Mouse (Mus musculus): ENCODE results near the gene Zfp605.
"Not testable (repeated sequence)": the region's sequence is repeated elsewhere in the genome, so short reads cannot be mapped to it uniquely, and the experiment has no call there.

DNA sequence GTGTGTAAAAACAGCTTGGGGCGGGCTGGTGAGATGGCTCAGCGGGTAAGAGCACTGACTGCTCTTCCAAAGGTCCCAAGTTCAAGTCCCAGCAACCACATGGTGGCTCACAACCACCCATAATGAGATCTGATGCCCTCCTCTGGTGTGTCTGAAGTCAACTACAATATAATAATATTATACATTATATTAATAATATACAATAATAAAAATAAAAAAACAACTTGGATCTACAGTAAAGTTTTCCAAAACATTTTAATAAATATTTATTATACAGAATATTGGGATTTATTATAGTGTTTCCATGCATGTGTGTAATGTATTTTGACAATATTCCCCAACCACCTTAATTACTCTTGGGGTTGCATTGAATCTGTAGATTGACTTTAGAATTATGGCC, 37.5 kb upstream of the Zfp605 start, which contains the start of gene Gm17655:
- not testable (repeated sequence) for TF ChIP-seq CTCF (conservative IDR thresholded peaks at IDR 0.05; ENCODE audit: insufficient read depth, insufficient read length, low read depth, low read length); POLR2A (IDR thresholded peaks at IDR 0.05; ENCODE audit: low read depth, low read length)

All from kidney, adult 2 months (tissue).